Mouse (Mus musculus) liver, postnatal 0 days (tissue): Measurements from ENCODE around the gene Smurf1.

Experiments used
- CTCF ChIP-seq: sonication (generic); IDR thresholded peaks from 2 replicates; pipeline ENCODE4 v1.5.1; 2016; ENCODE audit warnings: antibody characterized with exemption, low read depth
- EP300 ChIP-seq: IDR thresholded peaks from 2 replicates; pipeline ENCODE4 v1.6.1; 2016; ENCODE audit warnings: antibody characterized with exemption, low read depth, mild to moderate bottlenecking

DNA sequence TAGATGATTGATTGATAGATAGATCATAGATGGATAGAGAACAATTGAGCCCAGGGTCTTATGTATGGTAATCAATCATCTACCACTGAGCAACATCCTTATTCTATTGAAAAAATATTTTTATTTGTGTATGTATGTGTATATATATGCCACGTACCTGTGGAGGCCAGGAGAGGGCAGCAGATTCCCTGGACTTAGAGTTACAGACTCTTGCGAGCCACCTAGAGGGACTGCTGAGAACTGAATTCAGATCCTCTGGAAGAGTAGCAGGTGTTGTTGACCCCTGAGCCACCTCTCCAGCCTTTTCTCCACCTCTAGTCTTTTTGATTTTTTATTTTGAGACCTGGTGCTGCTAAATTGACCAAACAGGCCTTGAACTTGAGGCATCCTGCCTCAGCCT, 32.8 kb upstream of the Smurf1 start:
- TF ChIP-seq CTCF (peak; percentile 63), EP300 (no peak)
